Mouse (Mus musculus): Measurements from ENCODE around the gene 6030498E09Rik.

Gene 6030498E09Rik

GRCm38 (mm10) chrX:38772478-38772877 is at the start of gene 6030498E09Rik:
Gene 6030498E09Rik (plus strand): TSS chrX:38772671.
- no peak for DNase-seq (ENCODE audit: low read depth, low spot score)

GRCm38 (mm10) chrX:38730081-38730480 is 42.4 kb upstream of the 6030498E09Rik start:
- DNase-seq (ENCODE audit: low read depth, low spot score): no peak

DNA sequence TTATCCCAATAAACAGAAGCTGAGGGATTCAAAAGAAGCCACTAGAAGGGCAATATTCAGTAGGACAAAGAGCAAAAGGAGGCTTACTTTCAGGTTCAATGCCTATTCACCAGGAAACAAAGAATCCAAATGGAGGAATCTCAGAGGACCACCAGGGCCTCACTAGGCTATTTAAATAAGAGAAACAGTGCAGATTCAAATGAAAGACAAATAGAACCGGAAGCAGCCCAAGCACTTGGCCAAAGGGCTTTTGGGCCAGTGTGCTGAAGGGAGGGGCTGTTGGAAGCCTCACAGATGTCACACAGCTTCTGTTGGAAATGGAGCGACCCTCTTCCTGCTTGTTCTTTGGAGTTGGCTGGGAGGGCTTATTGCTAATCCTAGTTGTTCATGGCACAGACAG is 41.8 kb upstream of the 6030498E09Rik start:
- DNase-seq (ENCODE audit: low read depth, low spot score): no peak

- no peak for DNase-seq (ENCODE audit: low read depth, low spot score)
Observed at GRCm38 (mm10) chrX:38733683-38734082, 38.8 kb upstream of the 6030498E09Rik start.

DNA sequence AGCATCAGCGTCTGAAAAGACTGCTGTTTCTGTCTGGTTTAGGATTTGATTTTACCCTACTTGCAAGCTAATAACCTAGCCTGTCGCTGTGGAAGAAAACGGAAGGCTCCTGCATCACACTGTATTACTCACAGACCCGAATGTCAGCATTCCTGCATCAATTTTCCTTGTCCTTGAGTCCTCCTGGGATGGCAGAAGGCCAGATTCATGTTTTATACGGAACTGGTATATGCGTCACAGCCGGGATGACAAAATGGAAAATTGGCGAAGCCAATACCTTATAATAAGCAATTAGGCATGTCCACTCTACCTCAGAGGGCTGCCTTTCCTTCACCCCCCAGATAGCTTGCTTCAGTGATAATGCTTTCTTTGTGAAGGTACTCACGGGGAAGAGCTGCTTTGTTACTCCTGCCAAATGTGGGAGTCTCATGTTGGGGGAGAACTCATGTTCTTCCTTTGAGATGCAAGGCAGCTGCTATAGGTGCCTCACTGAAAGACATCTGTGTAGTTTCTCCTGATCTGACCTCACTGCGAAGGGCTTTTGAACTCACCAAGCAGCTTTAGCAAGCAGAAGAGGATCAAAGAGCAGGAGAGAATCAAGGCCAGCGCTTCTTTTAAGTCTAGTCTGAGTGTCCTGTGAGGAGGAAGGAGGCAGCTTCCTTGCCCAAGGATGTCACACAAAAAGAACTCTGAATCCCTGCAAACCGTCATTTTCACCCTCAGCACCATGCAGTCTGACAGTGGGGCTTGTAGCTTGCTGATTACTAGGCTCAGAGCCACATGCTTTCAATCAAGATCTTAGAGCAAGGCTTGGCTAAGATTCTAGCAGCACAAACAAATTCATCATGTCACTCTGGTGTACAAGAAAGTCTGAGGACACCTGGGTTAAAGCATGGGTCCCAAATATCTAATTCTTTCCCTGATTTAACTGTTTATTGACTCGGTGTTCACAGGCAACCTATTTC is 37.3 kb upstream of the 6030498E09Rik start:
- peak; percentile 18 for DNase-seq (ENCODE audit: low read depth, low spot score)

GRCm38 (mm10) chrX:38771453-38771852 is 1.0 kb upstream of the 6030498E09Rik start:
- no peak for DNase-seq (ENCODE audit: low read depth, low spot score)

GRCm38 (mm10) chrX:38771886-38772285 is 585 bp upstream of the 6030498E09Rik start:
- peak; percentile 12 for DNase-seq (ENCODE audit: low read depth, low spot score)

- DNase-seq (ENCODE audit: low read depth, low spot score): no peak
Observed at GRCm38 (mm10) chrX:38794373-38794772, 21.9 kb downstream of the 6030498E09Rik start.

DNA sequence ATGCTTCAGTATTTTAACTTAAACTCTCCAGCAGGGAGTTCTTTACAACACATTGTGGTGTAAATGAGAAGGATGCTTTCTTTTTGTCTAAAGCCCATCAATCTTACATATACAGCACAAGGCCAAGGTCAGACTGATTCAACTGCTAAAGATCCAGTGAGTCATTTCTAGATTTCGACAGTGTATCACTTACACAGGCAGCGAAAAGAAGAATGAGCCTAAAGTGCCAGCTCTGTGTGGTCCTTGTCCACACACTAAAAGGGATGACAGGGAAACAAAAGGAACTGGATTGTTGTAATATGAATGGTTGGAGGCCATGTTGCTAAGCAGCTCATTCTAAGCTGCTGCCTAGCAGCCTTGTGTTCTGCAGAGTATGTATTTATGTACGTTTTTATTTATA is 41.5 kb downstream of the 6030498E09Rik start:
- no peak for DNase-seq (ENCODE audit: low read depth, low spot score)

GRCm38 (mm10) chrX:38816841-38817240 is 44.4 kb downstream of the 6030498E09Rik start:
- DNase-seq (ENCODE audit: low read depth, low spot score): no peak

DNA sequence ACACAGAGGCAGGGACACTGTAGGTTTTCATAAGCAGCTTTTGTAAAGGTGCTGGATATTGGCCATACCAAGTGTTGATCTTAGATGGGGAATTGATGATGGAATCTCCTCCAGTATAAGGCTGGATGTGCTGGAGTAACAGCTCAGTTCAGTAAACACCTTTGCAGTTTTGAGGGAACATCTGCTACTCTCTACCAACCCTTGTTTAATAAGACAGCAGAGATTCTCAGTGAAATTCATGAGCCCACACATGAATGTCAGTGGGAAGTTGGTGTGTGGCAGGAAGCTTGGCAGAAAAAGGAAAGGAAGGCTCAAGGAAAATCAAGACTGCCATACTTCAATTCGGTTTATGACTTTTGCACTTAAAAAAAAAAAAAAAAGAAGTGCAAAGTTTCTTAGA is 186.1 kb downstream of the 6030498E09Rik start:
- DNase-seq (ENCODE audit: low read depth, low spot score): no peak

DNA sequence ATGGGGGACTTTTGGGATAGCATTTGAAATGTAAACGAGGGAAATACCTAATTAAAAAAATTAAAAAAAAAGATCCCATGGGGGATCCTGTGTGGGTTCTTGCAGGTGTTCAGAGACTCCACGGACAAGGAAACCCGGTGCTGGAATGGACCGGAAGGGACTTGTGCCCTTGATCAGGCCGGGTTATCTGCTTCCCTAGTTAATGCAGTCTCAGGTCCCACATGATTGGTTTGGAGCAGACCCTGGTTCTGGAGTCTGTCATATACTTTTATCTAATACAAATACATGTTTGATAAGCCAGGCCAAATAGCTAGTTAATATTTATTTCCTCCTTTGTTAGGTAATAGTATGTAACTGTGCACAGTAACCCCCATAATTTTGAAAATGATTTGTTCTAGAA is 223.8 kb downstream of the 6030498E09Rik start:
- no peak for DNase-seq (ENCODE audit: low read depth, low spot score)
